Mouse (Mus musculus) urinary bladder, postnatal 25 days (tissue): ENCODE results near the gene Rorc.

Experiments
- DNase-seq: peaks from one replicate; pipeline ENCODE4 v3.0.0; 2022; ENCODE audit warnings: low spot score

Rorc gene

DNA sequence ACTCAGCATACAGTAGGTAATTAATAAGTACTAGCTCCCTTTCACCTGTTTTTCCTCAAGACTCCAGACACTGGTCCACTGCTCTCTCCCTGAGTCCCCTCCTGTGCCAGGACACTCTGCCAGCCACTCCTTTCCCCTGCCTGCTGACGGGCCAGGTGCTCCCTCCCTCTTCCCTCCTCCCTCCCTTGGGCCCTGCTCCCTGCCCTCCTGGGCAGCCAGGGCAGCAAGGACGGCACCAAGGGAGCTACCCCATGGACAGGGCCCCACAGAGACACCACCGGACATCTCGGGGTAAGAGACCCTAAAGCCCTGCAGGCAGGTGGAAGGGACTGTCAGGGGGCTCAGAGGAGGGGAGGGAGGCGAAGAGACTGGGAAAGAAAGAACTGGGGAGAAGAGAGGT is at the start of gene Rorc:
Gene Rorc (plus strand): TSS at position 154 of the 400 bp plus-strand sequence.
- peak; percentile 16 for DNase-seq

DNA sequence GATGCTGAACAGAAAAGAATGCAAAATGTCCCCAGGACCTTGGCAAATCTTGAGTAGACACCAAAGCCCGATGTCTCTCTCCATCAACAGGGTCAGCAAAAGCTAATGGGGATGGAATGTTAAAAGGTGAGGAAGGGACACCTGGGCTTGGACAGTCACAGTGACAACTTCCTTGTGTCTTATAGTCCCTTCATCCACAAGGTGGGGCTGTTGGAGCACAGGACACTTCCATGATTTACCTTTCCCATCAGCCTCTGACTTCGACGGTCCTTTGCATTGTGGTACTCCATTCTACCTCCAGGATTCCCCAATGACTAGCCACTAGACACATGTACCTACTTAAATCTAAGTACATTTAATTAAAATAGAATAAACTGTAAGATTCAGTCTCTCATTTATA is 43.9 kb upstream of the Rorc start:
- DNase-seq: no peak

- DNase-seq: no peak
Measured at GRCm38 (mm10) chr3:94334442-94334841, 38.2 kb upstream of the Rorc start.

- DNase-seq: no peak
Measured at GRCm38 (mm10) chr3:94338522-94338921, 34.1 kb upstream of the Rorc start.

GRCm38 (mm10) chr3:94341959-94342422 is 30.6 kb upstream of the Rorc start, which contains the start of gene Them5:
Them5 (plus strand) TSS chr3:94342099.
- no peak for DNase-seq

GRCm38 (mm10) chr3:94342552-94342951 is 30.0 kb upstream of the Rorc start:
- DNase-seq: no peak

DNA sequence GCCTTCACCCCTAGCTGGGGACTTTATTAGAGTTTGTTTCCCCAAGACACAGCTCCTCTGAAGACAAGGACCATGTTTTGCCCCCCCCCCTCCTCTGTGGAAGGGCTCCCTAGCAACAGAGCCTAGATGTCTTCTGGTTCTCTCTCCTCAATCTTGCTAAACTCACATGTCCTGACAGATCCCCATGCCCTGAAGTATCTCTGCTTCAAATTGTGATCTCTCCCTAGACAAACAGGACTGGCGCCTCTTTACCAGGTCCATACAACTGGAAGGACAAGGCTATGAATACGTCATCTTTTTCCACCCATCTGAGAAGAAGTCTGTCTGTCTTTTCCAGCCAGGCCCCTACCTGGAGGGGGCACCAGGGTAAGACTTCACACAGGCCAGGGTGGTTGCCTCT is 28.4 kb upstream of the Rorc start:
- no peak for DNase-seq

DNA sequence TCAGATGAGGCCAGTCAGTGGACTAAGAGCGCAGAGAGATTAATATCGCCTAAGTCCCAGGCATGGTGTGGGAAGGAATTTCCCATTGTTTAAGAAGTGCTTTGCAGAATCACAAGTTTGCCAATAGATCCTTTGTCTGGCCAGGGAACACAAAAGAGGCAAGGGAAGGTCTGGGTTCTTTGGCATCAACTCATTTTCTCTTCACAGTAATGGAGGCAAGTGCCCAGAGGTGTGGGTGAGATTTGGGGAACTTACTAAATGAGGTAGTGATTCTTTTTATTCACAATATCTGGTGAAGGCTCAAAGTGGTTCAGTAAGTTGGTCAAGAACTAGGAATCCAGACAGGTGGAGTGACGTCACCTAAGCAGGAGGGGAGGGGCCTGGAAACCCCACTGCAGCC is 27.7 kb upstream of the Rorc start:
- DNase-seq: no peak

DNA sequence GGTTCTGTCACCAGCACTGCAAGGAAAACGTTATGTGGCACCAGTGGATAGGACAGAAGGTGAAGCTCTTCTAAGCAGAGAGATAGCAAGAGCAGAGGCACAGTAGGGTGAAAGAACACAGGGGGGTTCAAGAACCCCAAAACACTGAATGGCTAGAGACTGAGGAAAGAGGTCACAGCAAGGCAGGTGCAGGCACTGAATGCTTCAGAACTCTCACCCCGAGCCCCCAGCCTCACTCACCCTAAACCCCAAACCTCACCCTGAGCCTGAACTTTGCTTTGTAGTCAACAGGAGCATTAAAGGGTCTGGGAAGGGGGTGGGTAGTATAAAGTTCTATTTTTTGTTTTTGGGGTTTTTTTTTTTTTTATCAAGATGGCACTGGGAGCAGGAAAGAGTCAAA is 24.4 kb upstream of the Rorc start:
- DNase-seq: no peak

DNA sequence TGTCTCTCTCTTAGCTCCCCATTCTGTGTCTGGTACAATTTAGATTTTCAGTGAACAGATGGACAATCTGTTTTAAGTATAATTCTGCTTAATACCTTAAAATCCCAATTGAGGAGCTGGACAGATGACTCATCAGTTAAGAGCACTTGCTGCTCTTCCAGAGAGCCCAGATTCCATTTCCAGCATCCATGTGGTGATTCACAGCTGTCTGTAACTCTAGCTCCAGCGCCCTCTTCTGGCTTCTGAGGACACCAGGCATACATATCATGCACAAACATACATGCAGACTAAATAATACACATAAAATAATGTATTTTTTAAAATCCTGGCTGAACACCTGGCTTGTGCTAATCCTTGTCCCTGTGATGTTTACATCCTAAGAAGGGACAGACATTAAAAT is 11.8 kb upstream of the Rorc start:
- no peak for DNase-seq

DNA sequence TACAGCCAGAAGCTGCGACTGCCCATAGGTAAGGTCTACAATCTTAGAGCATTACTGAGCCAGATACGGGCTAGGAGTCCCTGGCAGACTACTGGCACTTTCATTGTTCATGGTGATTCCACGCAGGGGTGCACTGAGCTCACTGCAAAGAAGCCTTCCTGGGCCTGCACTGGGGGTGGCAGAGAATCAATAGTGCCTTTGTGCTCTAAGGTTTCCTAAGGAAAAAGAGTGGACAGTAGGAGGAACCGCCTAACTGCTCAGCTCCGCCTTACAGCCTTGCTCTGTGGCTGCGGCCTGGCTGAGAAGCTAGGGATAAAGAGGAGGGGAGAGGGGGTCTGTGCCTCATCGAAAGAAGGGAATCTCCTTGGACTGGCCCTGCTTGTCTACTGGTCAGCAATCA is 10.5 kb upstream of the Rorc start, which contains the start of gene C2cd4d:
Gene C2cd4d (plus strand): TSS at position 301 of the 400 bp plus-strand sequence.
- DNase-seq: no peak

DNA sequence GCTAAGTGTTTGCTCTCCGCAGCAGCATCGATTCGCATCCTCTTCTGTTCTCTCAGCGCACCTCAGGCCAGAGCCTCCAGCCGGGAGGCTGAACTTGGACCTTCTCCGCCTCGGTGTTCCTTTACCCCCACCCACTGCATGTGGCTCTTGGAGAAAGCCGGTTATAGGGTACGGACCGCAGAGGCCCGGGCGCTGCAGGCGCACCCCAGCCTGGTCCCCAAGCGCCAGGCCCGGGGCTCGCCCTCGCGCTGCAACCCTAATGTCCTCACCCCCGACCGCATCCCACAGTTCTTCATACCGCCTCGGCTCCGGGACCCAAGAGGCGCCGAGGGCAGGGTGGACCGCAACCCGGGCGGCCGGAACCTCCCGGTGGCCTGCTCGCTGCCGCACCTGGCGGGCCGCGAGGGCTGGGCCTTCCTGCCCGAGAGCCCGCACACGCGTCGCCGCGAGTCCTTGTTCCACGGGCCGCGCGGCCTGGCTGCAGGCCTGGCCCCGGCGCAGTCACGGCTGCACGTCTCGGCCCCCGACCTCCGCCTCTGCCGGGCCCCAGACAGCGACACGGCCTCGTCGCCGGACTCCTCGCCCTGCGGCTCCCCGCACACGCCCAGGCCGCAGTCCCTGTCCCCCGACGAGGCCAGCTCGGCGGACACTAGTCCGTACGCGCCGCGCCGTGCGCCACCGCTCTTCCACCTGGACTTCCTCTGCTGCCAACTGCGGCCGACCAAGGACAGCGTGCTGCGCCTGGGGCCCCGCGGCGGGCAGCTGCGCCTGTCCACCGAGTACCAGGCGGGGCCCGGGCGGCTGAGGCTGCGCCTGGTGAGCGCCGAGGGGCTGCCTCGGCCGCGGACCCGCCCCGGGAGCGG is 9.1 kb upstream of the Rorc start:
- DNase-seq: peak; percentile 27

- DNase-seq: no peak
Measured at GRCm38 (mm10) chr3:94364154-94364526, 8.5 kb upstream of the Rorc start.

DNA sequence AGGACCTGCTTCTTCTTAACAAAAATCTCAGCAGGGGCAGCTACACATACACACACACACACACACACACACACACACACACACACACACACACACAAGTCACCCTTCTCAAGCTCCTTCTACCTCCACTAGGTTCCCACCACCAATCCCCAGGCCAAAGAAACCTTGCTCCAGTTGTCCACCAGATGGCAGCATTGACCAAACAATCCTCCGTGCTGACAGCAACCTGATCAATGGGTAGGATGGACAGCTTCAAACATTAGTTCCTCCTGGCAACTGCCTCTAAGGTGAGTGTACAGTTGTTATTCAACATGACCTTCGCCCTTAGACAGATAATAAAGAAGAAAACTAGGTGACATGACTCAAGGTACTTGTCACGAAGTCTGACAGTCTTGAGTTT is 5.8 kb upstream of the Rorc start:
- peak; percentile 66 for DNase-seq

DNA sequence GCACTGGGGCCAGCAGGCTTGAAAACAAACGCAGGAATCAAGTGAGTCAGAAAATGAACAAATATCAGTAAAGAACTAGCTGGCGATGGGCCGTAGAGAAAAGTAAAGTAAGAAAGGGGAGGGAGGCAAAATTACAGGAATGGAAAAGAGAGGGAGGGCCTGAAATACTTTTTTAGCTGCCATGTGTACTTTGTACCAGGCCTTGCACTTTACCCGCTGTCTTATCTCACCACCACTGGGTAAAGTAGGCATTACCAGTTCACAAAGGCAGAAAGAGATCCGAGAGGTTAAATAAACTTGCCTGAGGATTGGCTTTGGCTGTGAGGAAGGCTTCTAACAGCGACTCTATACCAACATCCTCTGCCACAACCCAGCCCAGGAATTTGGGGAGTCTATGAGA is 5.1 kb upstream of the Rorc start:
- DNase-seq: no peak

- no peak for DNase-seq
Measured at GRCm38 (mm10) chr3:94368631-94369030, 4.0 kb upstream of the Rorc start.

DNA sequence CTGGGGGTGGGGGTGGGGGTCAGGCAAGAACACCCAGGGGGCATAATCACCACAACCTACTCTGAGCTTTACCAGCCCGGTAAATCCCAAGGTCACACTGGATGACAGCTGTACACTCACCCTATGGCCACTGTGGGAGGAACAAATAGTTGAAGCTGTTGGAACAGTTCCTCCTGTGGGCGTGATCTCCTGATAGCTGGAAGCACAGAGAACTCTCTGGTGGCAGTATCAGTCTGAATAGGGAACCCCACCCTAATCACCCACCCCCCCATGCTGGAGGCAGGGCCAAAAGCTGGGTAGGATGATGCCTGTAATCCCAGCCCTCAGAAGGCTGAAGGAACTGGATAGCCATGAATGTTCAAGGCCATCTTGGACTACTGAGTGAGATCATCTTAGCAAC is 2.9 kb upstream of the Rorc start:
- DNase-seq: no peak

- DNase-seq: peak; percentile 70
Measured at GRCm38 (mm10) chr3:94371637-94372036, 957 bp upstream of the Rorc start.

GRCm38 (mm10) chr3:94372038-94372437 is 556 bp upstream of the Rorc start:
- DNase-seq: no peak

GRCm38 (mm10) chr3:94373090-94373489 is 496 bp downstream of the Rorc start:
- DNase-seq: no peak

DNA sequence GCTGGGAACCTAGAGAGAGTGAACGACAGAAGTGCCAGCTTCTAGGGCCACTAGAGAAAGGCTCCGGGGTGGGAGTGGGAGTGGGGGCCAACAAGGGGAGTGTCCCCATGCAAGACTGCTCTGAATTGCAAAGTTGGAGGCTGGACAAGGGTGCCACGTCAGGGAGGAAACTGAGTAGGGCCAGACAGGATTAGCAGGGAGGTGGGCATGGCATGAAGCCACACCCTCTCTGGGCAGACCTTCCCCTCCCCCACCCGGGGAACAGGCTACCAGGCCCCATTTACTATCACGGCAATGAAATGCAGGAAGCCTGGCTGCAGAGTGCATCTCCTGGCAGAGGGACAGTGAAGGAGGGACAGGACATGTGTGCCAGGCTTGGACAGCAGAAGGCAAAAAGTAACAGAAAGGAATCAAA is 1.0 kb downstream of the Rorc start:
- peak; percentile 43 for DNase-seq

GRCm38 (mm10) chr3:94374636-94375035 is 2.0 kb downstream of the Rorc start:
- no peak for DNase-seq

- DNase-seq: no peak
Measured at GRCm38 (mm10) chr3:94375146-94375545, 2.6 kb downstream of the Rorc start.

GRCm38 (mm10) chr3:94375861-94376260 is 3.3 kb downstream of the Rorc start:
- DNase-seq: no peak
